Mouse (Mus musculus): ENCODE data around the gene Morn3. TPM values are rescaled to one million over a fixed set of nuclear protein-coding genes. Genes with fewer than 3 reads are reported as not detected.

Gene Morn3
- not detected in 2 replicates for polyA plus RNA-seq (2012; ENCODE audit: low replicate concordance)

GRCm38 (mm10) chr5:123046916-123047315 lies at the start of gene Morn3:
Gene Morn3, minus strand, starts transcription at chr5:123047016.

GRCm38 (mm10) chr5:123068115-123068514 lies 21.3 kb upstream of the Morn3 start, which contains the start of gene Tmem120b:
Gene Tmem120b, plus strand, starts transcription at chr5:123068415.

GRCm38 (mm10) chr5:123014753-123015701 lies 31.8 kb downstream of the Morn3 start, which contains the start of gene Orai1:
Gene Orai1, plus strand, starts transcription at chr5:123015074.

GRCm38 (mm10) chr5:122989551-122990330 lies 57.1 kb downstream of the Morn3 start, which contains the start of gene Kdm2b:
Gene Kdm2b, minus strand, starts transcription at chr5:122989823.

Other genes with a start within 250 kb of the Morn3 start
- 121 and 224 TPM in 2 replicates for gene Anapc5, start 225.7 kb downstream of the Morn3 start, polyA plus RNA-seq (2012; ENCODE audit: low replicate concordance)
- gene Rnf34, start 197.0 kb downstream of the Morn3 start, polyA plus RNA-seq (2012; ENCODE audit: low replicate concordance), result 3.7 and 9.5 TPM in 2 replicates
- gene Kdm2b, start 57.2 kb downstream of the Morn3 start, polyA plus RNA-seq (2012; ENCODE audit: low replicate concordance), result 79.9 and 112 TPM in 2 replicates
- gene Orai1, start 31.9 kb downstream of the Morn3 start, polyA plus RNA-seq (2012; ENCODE audit: low replicate concordance), result 15.0 and 32.4 TPM in 2 replicates
- 29.7 and 32.0 TPM in 2 replicates for gene Tmem120b, start 21.4 kb upstream of the Morn3 start, polyA plus RNA-seq (2012; ENCODE audit: low replicate concordance)
- 5.6 and 7.0 TPM in 2 replicates for gene Rhof, start 85.7 kb upstream of the Morn3 start, polyA plus RNA-seq (2012; ENCODE audit: low replicate concordance)
- gene Setd1b, start 95.2 kb upstream of the Morn3 start, polyA plus RNA-seq (2012; ENCODE audit: low replicate concordance), result 104 and 112 TPM in 2 replicates
- gene Psmd9, start 122.4 kb upstream of the Morn3 start, polyA plus RNA-seq (2012; ENCODE audit: low replicate concordance), result 58.7 and 153 TPM in 2 replicates
- not detected in 2 replicates for gene Hpd, start 135.7 kb upstream of the Morn3 start, polyA plus RNA-seq (2012; ENCODE audit: low replicate concordance)
- gene Wdr66, start 205.1 kb upstream of the Morn3 start, polyA plus RNA-seq (2012; ENCODE audit: low replicate concordance), result not detected in 2 replicates